Mouse (Mus musculus) hindbrain, embryonic 14.5 days (tissue): ENCODE data around the gene Apoa2. TPM values are rescaled to one million over a fixed set of nuclear protein-coding genes. Genes with fewer than 3 reads are reported as not detected.

Experiments used
- ATAC-seq: fragments of 200-750 bp; cut with Nextera tagmentation; 2 replicates; pipeline ENCODE4 v1.8.0; 2017; ENCODE audit warnings: moderate number of reproducible peaks, mild to moderate bottlenecking, moderate TSS enrichment, moderate library complexity; ENCODE audit not compliant: low FRiP score
- DNase-seq: peaks from one replicate; pipeline ENCODE4 v3.0.0-alpha.2; 2015; ENCODE audit warnings: low spot score
- H3K27ac ChIP-seq: fragments of 300-500 bp; sonication (generic); 2 replicates; pipeline ENCODE4 v1.5.1; 2014; ENCODE audit warnings: mild to moderate bottlenecking, moderate library complexity
- H3K27me3 ChIP-seq: fragments of 300-500 bp; sonication (generic); 2 replicates; pipeline ENCODE4 v1.6.1; 2014; ENCODE audit warnings: mild to moderate bottlenecking, low read length, mixed read lengths; ENCODE audit not compliant: control insufficient read depth, insufficient read depth
- H3K36me3 ChIP-seq: fragments of 300-500 bp; sonication (generic); replicated peaks from 2 replicates; pipeline ENCODE4 v1.6.1; 2014; ENCODE audit not compliant: control insufficient read depth, insufficient read depth
- H3K4me1 ChIP-seq: fragments of 300-500 bp; sonication (generic); replicated peaks from 2 replicates; pipeline ENCODE4 v1.6.1; 2014; ENCODE audit warnings: antibody characterized with exemption, low read length, mixed read lengths; ENCODE audit not compliant: control insufficient read depth, insufficient read depth
- H3K4me2 ChIP-seq: fragments of 300-500 bp; sonication (generic); replicated peaks from 2 replicates; pipeline ENCODE4 v1.6.1; 2014; ENCODE audit warnings: mild to moderate bottlenecking, moderate library complexity
- H3K4me3 ChIP-seq: fragments of 300-500 bp; sonication (generic); replicated peaks from 2 replicates; pipeline ENCODE4 v1.5.1; 2014; ENCODE audit warnings: mild to moderate bottlenecking, low read length
- H3K9ac ChIP-seq: fragments of 300-500 bp; sonication (generic); 2 replicates; pipeline ENCODE4 v1.6.1; 2014
- H3K9me3 ChIP-seq: fragments of 300-500 bp; sonication (generic); 2 replicates; pipeline ENCODE4 v1.6.1; 2016; ENCODE audit warnings: low read length; ENCODE audit not compliant: control insufficient read depth
- WGBS: fragments of 180-500 bp; shearing (Covaris S2); extraction: QIAGEN DNeasy Blood & Tissue Kit; methylation state at CpG from one replicate; pipeline ENCODE4 v1.1.7; 2014; 5-methylcytosine and 5-hydroxymethylcytosine counted together
- polyA plus RNA-seq: library from polyadenylated mRNA; unstranded; fragments of >200 nt; fragmentation: Nextera tagmentation; extraction: Ambion mirVana; gene quantifications from 2 replicates; pipeline ENCODE4 v1.2.1, GENCODE M21; 2014

Gene Apoa2
- polyA plus RNA-seq, 1 experiment from 2014 or later = 7.0 TPM

DNA sequence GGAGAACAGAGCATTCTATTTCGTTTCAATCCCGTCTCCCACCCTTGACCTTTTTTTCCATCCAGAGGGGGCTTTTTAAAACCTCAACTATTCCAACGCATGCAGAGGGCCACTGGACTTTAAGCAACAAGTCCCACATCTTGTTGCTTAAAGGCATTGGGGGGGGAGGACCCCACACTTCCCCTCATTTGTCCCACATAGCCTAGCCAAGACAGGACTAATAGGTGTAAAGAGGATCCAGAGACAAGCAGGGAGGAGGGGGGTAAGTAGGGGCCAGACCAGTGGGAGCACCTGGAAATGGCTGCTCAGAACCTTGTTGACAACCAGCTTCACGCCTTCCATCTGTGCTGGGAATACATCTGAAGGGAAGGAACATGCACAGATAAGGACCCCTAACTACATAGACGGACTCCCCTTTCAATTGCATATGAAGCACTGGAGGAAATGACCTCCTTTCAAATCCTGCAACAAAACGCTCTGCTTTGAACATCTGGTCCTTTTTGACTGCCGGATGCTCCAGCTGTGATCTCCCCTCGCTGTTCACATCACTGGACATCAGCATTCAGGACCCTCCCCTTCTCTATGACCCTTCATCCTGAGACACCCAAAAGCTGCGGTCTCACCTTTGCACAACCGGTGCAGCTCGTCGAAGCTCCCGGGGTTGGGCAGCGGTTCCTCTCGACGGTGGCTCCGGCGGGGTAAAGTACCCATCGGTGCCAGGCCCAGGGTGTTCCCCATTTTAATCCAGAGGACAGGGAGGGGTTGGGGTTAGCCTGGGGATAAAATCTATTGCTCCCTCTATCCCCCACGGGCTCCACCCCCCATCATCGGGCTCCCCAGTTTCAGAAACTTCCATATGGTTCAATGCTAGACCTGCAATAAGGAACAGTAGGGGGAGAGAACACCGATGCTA, 3.3 kb upstream of the Apoa2 start:
- peak overlapping the region; percentile 84 for H3K4me2 ChIP-seq
- H3K4me3 ChIP-seq = peak overlapping the region; percentile 53
- no peaks in the 10 kb centered on the region for H3K9me3 ChIP-seq
- H3K9ac ChIP-seq = peak overlapping the region; percentile 65
- no peak for DNase-seq
- peaks cover 25% of the 10 kb centered on the region for H3K36me3 ChIP-seq
- H3K27me3 ChIP-seq = no peaks in the 10 kb centered on the region
- peak overlapping the region; percentile 68; the same call in 1 of the 2 replicates for H3K27ac ChIP-seq
- 8% methylated on average over 22 of the region's 22 CpGs for WGBS
- no peak for ATAC-seq
- H3K4me1 ChIP-seq = peaks cover 10% of the 10 kb centered on the region

GRCm38 (mm10) chr1:171222238-171223155, 2.4 kb upstream of the Apoa2 start, which contains the start of gene Tomm40l:
TSS of gene Tomm40l (minus strand) at chr1:171222514.
- Histone ChIP-seq H3K4me3 (peak within 1 kb of the TSS; percentile 53), H3K4me1 (peaks cover 10% of the 10 kb centered on the region), H3K27ac (peak within 1 kb of the TSS; percentile 68), H3K9me3 (no peaks in the 10 kb centered on the region), H3K36me3 (peaks cover 25% of the 10 kb centered on the region), H3K27me3 (no peaks in the 10 kb centered on the region), H3K4me2 (peak within 1 kb of the TSS; percentile 84), H3K9ac (peak within 1 kb of the TSS; percentile 65)
- peak; percentile 97 for ATAC-seq
- WGBS = 4% methylated on average over 28 of the region's 28 CpGs
- peak; percentile 92 for DNase-seq

DNA sequence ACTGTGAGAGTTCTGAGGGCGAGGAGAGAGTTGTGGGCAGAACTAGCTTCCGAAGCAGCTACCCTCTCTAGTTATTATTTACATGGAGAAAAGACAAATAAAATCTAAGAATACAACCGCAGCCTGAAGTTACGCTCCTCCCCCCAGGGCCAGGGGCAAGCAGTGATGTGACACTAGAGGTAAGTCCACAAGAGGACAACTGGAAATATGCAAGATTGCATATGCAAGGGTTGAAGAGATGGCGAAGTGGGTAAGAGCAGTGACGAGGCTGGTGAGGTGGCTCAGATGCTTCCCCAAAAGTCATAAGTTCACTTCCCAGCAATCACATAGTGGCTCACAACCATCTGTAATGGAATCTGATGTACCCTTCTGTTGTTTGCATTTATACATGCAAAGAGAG, 1.7 kb upstream of the Apoa2 start:
- Histone ChIP-seq H3K27me3 (no peaks in the 10 kb centered on the region), H3K4me2 (peak overlapping the region; percentile 84)
- 84% methylated on average over 6 of the region's 6 CpGs for WGBS

GRCm38 (mm10) chr1:171223796-171224195, 1.1 kb upstream of the Apoa2 start:
- no peak overlapping the region for H3K4me3 ChIP-seq
- H3K4me1 ChIP-seq = peaks cover 10% of the 10 kb centered on the region
- DNase-seq = no peak
- H3K27ac ChIP-seq = no peak overlapping the region
- ATAC-seq = no peak
- no peak overlapping the region for H3K9ac ChIP-seq
- H3K9me3 ChIP-seq = no peaks in the 10 kb centered on the region
- 92% methylated on average over 2 of the region's 2 CpGs for WGBS
- peaks cover 17% of the 10 kb centered on the region for H3K36me3 ChIP-seq
- no peak overlapping the region for H3K4me2 ChIP-seq
- no peaks in the 10 kb centered on the region for H3K27me3 ChIP-seq

More for the DNA sequence above, 1.7 kb upstream of the Apoa2 start:
- ATAC-seq (no peak), DNase-seq (no peak)
- Histone ChIP-seq H3K36me3 (peaks cover 23% of the 10 kb centered on the region), H3K4me1 (peaks cover 10% of the 10 kb centered on the region), H3K9me3 (no peaks in the 10 kb centered on the region), H3K27ac (peak overlapping the region; percentile 55; the same call in 1 of the 2 replicates), H3K9ac (peak overlapping the region; percentile 35; the same call in 1 of the 2 replicates), H3K4me3 (peak overlapping the region; percentile 53; the same call in 1 of the 2 replicates)

GRCm38 (mm10) chr1:171226780-171227179, 1.9 kb downstream of the Apoa2 start:
- Histone ChIP-seq H3K4me2 (no peak overlapping the region), H3K27me3 (no peaks in the 10 kb centered on the region), H3K9me3 (no peaks in the 10 kb centered on the region), H3K4me1 (peaks cover under 1% of the 10 kb centered on the region; the same call in 1 of the 2 replicates), H3K4me3 (no peak overlapping the region), H3K9ac (no peak overlapping the region), H3K27ac (no peak overlapping the region), H3K36me3 (no peaks in the 10 kb centered on the region)
- DNase-seq = no peak
- ATAC-seq = no peak
- 48% methylated on average over 3 of the region's 4 CpGs for WGBS

DNA sequence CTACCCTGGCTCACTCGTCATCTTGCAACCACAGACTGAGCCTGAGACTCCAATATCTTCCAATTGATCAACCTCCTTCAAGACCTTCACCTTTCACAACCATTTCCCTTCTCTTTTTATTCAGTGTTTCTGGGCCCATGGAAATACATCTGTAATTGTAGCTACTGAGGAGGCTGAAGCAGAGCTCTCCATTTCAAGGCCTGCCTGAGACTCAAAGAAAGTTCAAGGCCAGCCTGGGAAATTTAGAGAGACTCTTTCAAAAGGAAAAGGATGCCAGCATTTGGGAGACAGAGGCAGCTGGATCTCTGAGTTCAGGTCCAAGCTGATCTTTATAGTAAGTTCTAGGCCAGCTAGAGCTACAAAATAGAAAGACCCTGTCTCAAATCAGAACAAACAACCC, 3.0 kb downstream of the Apoa2 start:
- Histone ChIP-seq H3K4me3 (no peak overlapping the region), H3K36me3 (no peaks in the 10 kb centered on the region), H3K9ac (no peak overlapping the region), H3K4me2 (no peak overlapping the region), H3K4me1 (no peaks in the 10 kb centered on the region), H3K9me3 (no peaks in the 10 kb centered on the region), H3K27ac (no peak overlapping the region), H3K27me3 (no peaks in the 10 kb centered on the region)
- DNase-seq = no peak
- ATAC-seq = no peak
- WGBS = 83% methylated on average over 1 of the region's 1 CpGs

DNA sequence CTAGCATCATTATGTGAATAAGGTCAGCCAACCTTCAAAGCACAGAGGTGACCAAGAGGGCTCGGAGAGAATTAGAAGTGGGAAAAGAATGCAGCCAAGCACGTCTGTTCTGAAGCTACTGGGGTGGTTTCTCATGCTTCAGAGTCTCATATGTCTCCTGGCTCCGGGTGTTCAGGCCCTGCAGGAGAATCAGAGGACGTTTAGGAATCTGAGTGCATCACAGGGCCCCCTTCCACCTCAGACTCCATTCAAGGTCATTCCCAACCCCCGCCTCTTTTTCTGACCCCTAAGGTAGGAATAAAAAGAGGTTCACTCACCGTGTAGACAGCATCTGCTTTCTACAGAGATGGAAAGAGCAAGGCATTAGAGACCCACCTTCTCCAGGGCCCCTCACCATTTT, 4.9 kb downstream of the Apoa2 start:
- Histone ChIP-seq H3K36me3 (peaks cover 12% of the 10 kb centered on the region), H3K4me3 (no peak overlapping the region), H3K4me2 (no peak overlapping the region), H3K27ac (no peak overlapping the region), H3K9me3 (no peaks in the 10 kb centered on the region), H3K9ac (no peak overlapping the region), H3K4me1 (no peaks in the 10 kb centered on the region), H3K27me3 (no peaks in the 10 kb centered on the region)
- WGBS = 66% methylated on average over 6 of the region's 6 CpGs
- ATAC-seq (no peak), DNase-seq (no peak)

DNA sequence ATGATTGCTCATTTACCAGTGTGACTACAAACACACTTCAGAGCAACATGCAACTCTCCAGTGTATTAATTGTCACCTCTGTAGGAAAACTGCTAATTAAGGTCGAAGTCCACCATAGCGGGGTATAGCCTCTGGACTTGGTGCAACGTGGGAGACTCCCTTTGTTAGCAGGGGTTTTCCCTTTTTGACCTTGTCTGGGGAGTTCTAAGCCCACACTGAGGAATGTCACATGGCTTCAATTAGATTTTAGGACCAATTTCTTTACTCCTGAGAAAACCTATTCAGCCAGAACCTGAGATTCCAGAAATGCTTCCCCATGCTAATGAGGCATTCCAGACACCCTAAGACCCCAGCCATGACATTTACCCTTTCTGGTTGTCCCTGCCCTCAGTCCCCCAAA, 5.4 kb downstream of the Apoa2 start:
- no peak overlapping the region for H3K4me2 ChIP-seq
- ATAC-seq (no peak), DNase-seq (no peak)
- peaks cover 17% of the 10 kb centered on the region for H3K36me3 ChIP-seq
- no peaks in the 10 kb centered on the region for H3K9me3 ChIP-seq
- H3K9ac ChIP-seq = no peak overlapping the region
- H3K4me3 ChIP-seq = no peak overlapping the region
- H3K27me3 ChIP-seq = no peaks in the 10 kb centered on the region
- H3K4me1 ChIP-seq = no peaks in the 10 kb centered on the region
- no peak overlapping the region for H3K27ac ChIP-seq
- 60% methylated on average over 3 of the region's 3 CpGs for WGBS

DNA sequence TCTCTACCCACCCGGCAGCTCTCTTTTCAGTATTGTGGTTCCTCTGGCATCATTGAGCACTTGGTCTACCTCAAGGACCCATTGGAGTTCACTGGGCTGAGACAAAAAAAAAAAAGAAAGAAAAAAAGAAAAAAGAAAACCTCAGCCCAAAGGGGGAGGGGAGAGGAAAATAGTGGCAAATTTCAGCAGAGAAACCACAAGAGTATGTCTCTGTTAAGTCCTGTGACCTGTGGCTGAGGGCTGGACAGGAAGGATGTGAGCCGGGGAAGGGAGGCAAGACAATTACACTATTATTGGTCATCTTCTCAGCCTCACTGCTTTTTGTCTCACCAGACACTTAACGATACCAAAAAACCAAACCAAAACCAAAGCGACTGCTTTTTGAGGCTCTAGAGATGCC, 7.0 kb downstream of the Apoa2 start:
- WGBS = 74% methylated on average over 4 of the region's 4 CpGs
- DNase-seq = no peak
- no peaks in the 10 kb centered on the region for H3K4me1 ChIP-seq

More for the DNA sequence above, 7.0 kb downstream of the Apoa2 start:
- Histone ChIP-seq H3K27ac (no peak overlapping the region), H3K36me3 (peaks cover 33% of the 10 kb centered on the region), H3K4me2 (no peak overlapping the region), H3K9me3 (no peaks in the 10 kb centered on the region), H3K4me3 (no peak overlapping the region), H3K9ac (no peak overlapping the region), H3K27me3 (no peaks in the 10 kb centered on the region)
- no peak for ATAC-seq
